Mouse (Mus musculus) liver, embryonic 14.5 days (tissue): Measurements from ENCODE around the gene Psmd3.

Experiments used
- CTCF ChIP-seq: IDR thresholded peaks from 2 replicates; pipeline ENCODE4 v1.5.1; 2016; ENCODE audit warnings: antibody characterized with exemption, low read depth, control low read depth
- EP300 ChIP-seq: IDR thresholded peaks from 2 replicates; pipeline ENCODE4 v1.6.1; 2016; ENCODE audit warnings: antibody characterized with exemption, low read depth

DNA sequence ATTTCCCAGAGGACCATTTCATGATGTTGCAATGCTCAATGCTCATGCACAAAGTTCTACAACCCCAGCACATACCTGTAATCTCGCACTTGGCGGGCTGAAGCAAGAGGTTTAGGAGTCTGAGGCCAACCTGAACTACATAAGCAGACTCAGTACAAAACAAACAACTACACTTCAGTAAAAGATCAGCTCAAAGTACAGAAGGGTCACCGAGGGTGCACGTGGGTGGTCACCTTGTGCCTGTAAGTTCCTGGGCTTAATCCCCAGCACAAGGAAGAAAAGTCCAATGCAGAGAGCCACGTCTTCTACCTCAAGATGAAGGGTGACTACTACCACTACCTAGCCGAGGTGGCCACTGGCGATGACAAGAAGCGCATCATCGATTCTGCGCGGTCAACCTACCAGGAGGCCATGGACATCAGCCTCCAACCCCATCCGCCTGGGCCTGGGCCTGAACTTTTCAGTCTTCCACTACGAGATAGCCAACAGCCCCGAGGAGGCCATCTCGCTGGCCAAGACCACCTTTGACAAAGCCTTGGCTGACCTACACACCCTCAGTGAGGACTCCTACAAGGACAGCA is 43.7 kb downstream of the Psmd3 start:
- TF ChIP-seq CTCF (no peak), EP300 (no peak)
